Mouse (Mus musculus): ENCODE data around the gene Traf2. TPM values are rescaled to one million over a fixed set of nuclear protein-coding genes. Genes with fewer than 3 reads are reported as not detected.

Gene Traf2
- 10 to 100 TPM; 26.9 to 27.7 TPM for total RNA-seq (2023)

GRCm38 (mm10) chr2:25546811-25547491, at the start of gene Traf2:
Traf2 (minus strand) TSS chr2:25546940.

GRCm38 (mm10) chr2:25581294-25581864, 34.6 kb upstream of the Traf2 start, which contains the start of gene Ajm1:
Ajm1 (minus strand) TSS chr2:25581757.

GRCm38 (mm10) chr2:25574579-25575431, 28.1 kb upstream of the Traf2 start, which contains the start of the genes Mamdc4 and Phpt1:
Mamdc4 (minus strand) TSS chr2:25574845.
Phpt1 (minus strand) TSS chr2:25575224.

GRCm38 (mm10) chr2:25557221-25557963, 10.7 kb upstream of the Traf2 start, which contains the start of gene Edf1:
Edf1 (plus strand) TSS chr2:25557847.

GRCm38 (mm10) chr2:25501593-25502486, 44.9 kb downstream of the Traf2 start, which contains the start of gene C8g:
C8g (minus strand) TSS chr2:25501719.

GRCm38 (mm10) chr2:25500576-25501405, 45.9 kb downstream of the Traf2 start, which contains the start of gene Fbxw5:
Fbxw5 (plus strand) TSS chr2:25500750.

GRCm38 (mm10) chr2:25493476-25493961, 53.2 kb downstream of the Traf2 start, which contains the start of gene Lcn12:
Lcn12 (minus strand) TSS chr2:25493911.

GRCm38 (mm10) chr2:25469969-25470368, 76.8 kb downstream of the Traf2 start, which contains the start of gene Ptgds:
Ptgds (minus strand) TSS chr2:25470046.

Other genes with a start within 250 kb of the Traf2 start
- not detected for gene Grin1, start 227.8 kb downstream of the Traf2 start, total RNA-seq (2023)
- 10 to 100 TPM; 33.9 to 41.6 TPM for gene Man1b1, start 214.6 kb downstream of the Traf2 start, total RNA-seq (2023)
- 10 to 100 TPM; 25.9 to 31.9 TPM for gene Dpp7, start 190.6 kb downstream of the Traf2 start, total RNA-seq (2023)
- 10 to 100 TPM; 24.7 to 30.9 TPM for gene Uap1l1, start 181.3 kb downstream of the Traf2 start, total RNA-seq (2023)
- gene Sapcd2, start 174.6 kb downstream of the Traf2 start, total RNA-seq (2023), result not detected
- gene Entpd2, start 151.1 kb downstream of the Traf2 start, total RNA-seq (2023), result not detected
- gene Npdc1, start 147.6 kb downstream of the Traf2 start, total RNA-seq (2023), result not detected
- gene Fut7, start 123.7 kb downstream of the Traf2 start, total RNA-seq (2023), result 10 to 100 TPM; 15.6 to 17.3 TPM
- 10 to 100 TPM; 35.3 to 36.1 TPM for gene Abca2, start 118.2 kb downstream of the Traf2 start, total RNA-seq (2023)
- gene Clic3, start 90.1 kb downstream of the Traf2 start, total RNA-seq (2023), result not detected
- gene Paxx, start 85.8 kb downstream of the Traf2 start, total RNA-seq (2023), result 10 to 100 TPM; 24.0 to 34.2 TPM
- not detected for gene Ptgds, start 76.9 kb downstream of the Traf2 start, total RNA-seq (2023)
- not detected for gene Lcn12, start 53.0 kb downstream of the Traf2 start, total RNA-seq (2023)
- gene Fbxw5, start 46.2 kb downstream of the Traf2 start, total RNA-seq (2023), result 10 to 100 TPM; 53.7 to 55.4 TPM
- gene C8g, start 45.2 kb downstream of the Traf2 start, total RNA-seq (2023), result 1 to 10 TPM in 1 of 2 experiments, not detected in 1; 1.0 TPM
- 100 to 1,000 TPM; 117 to 141 TPM for gene Edf1, start 10.9 kb upstream of the Traf2 start, total RNA-seq (2023)
- 1 to 10 TPM; 1.4 to 1.7 TPM for gene Mamdc4, start 27.9 kb upstream of the Traf2 start, total RNA-seq (2023)
- 1 to 10 TPM; 6.0 to 7.4 TPM for gene Phpt1, start 28.3 kb upstream of the Traf2 start, total RNA-seq (2023)
- gene Ajm1, start 34.8 kb upstream of the Traf2 start, total RNA-seq (2023), result 1 to 10 TPM; 2.2 to 3.5 TPM
- 10 to 100 TPM; 72.6 to 82.4 TPM for gene Rabl6, start 61.6 kb upstream of the Traf2 start, total RNA-seq (2023)
- not detected for gene Ccdc183, start 70.7 kb upstream of the Traf2 start, total RNA-seq (2023)
- 10 to 100 TPM; 21.2 to 22.8 TPM for gene Tmem141, start 75.1 kb upstream of the Traf2 start, total RNA-seq (2023)
- 100 to 1,000 TPM; 205 to 232 TPM for gene Fcna, start 81.1 kb upstream of the Traf2 start, total RNA-seq (2023)
- gene Lcn8, start 106.2 kb upstream of the Traf2 start, total RNA-seq (2023), result not detected
- gene Lcn5, start 111.0 kb upstream of the Traf2 start, total RNA-seq (2023), result not detected
- not detected for gene Lcn6, start 129.8 kb upstream of the Traf2 start, total RNA-seq (2023)
- gene Lcn10, start 135.8 kb upstream of the Traf2 start, total RNA-seq (2023), result not detected
- not detected for gene Obp2a, start 153.1 kb upstream of the Traf2 start, total RNA-seq (2023)
- 10 to 100 TPM; 15.9 to 20.1 TPM for gene Bmyc, start 159.8 kb upstream of the Traf2 start, total RNA-seq (2023)
- not detected for gene Obp2b, start 190.1 kb upstream of the Traf2 start, total RNA-seq (2023)
- gene Lcn3, start 218.6 kb upstream of the Traf2 start, total RNA-seq (2023), result not detected
- not detected for gene Lcn11, start 230.1 kb upstream of the Traf2 start, total RNA-seq (2023)
- not detected for gene Gm13539, start 235.3 kb upstream of the Traf2 start, total RNA-seq (2023)

Measured in monocyte, adult 59 days (primary cell).